Mouse (Mus musculus) cerebellum, adult 2 months (tissue): Measurements from ENCODE around the gene Guca1b.

ENCODE experiments used
- CTCF ChIP-seq: fragments of 200-500 bp; IDR thresholded peaks from 2 replicates; pipeline ENCODE4 v1.5.1; 2011; ENCODE audit warnings: low read depth, mild to moderate bottlenecking, control low read depth, low read length, moderate library complexity, borderline replicate concordance; ENCODE audit not compliant: insufficient read depth
- POLR2A ChIP-seq: fragments of 200-500 bp; IDR thresholded peaks from 2 replicates; pipeline ENCODE4 v1.6.1; 2011; ENCODE audit warnings: low read length, control low read depth, borderline replicate concordance; ENCODE audit not compliant: insufficient read depth

GRCm38 (mm10) chr17:47394223-47394869 is 9.2 kb downstream of the Guca1b start:
- TF ChIP-seq POLR2A (no peak), CTCF (no peak)
